Mouse (Mus musculus) erythroblast, embryonic 14.5 days (primary cell): Measurements from ENCODE around the gene Ccnl2.

ENCODE experiments used
- GATA1 ChIP-seq: IDR thresholded peaks from 2 replicates; pipeline ENCODE4 v1.6.1; 2012; ENCODE audit warnings: low read length, inconsistent platforms, mixed read lengths
- TAL1 ChIP-seq: IDR thresholded peaks from 3 replicates; pipeline ENCODE4 v1.6.1; 2012; ENCODE audit warnings: low read length, inconsistent platforms, mixed read lengths

- TF ChIP-seq GATA1 (no peak), TAL1 (no peak)
Measured at GRCm38 (mm10) chr4:155777816-155778215, 34.5 kb upstream of the Ccnl2 start.
